Mouse (Mus musculus) cortical plate, adult 2 months (tissue): ENCODE data around the gene Dab1.

Experiments used
- CTCF ChIP-seq: fragments of 200-500 bp; IDR thresholded peaks from 2 replicates; pipeline ENCODE4 v1.5.1; 2011; ENCODE audit warnings: mild to moderate bottlenecking, control low read depth, low read length; ENCODE audit not compliant: insufficient read depth; ENCODE audit errors: extremely low read depth
- POLR2A ChIP-seq: fragments of 200-500 bp; IDR thresholded peaks from 2 replicates; pipeline ENCODE4 v1.6.1; 2011; ENCODE audit warnings: mild to moderate bottlenecking, low read length, control low read depth; ENCODE audit not compliant: insufficient read depth; ENCODE audit errors: extremely low read depth

DNA sequence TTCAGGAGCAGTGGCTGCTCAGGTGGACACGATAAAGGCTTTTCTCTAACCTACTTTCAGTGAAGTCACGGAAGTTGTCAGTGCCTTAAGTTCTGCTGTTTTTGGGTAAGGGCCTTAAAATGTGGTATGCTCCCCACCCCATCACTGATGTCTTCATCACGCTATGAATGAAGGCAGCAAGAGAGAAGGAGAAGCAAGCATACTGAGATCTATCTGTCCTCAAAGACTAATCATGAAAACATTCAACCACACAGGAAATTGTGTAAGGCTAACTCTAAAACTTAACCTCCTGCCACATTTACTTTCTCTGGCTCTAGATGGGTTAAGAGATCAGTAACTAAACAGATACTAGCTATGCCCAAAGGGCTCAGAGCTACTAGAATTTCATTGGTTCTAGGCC lies 1050.2 kb downstream of the Dab1 start:
- no peak for TF ChIP-seq CTCF
- TF ChIP-seq POLR2A, result no peak
